Mouse (Mus musculus) liver, postnatal 0 days (tissue): ENCODE results near the gene Slco4a1.

Experiments
- CTCF ChIP-seq: sonication (generic); IDR thresholded peaks from 2 replicates; pipeline ENCODE4 v1.5.1; 2016; ENCODE audit warnings: antibody characterized with exemption, low read depth
- EP300 ChIP-seq: IDR thresholded peaks from 2 replicates; pipeline ENCODE4 v1.6.1; 2016; ENCODE audit warnings: antibody characterized with exemption, low read depth, mild to moderate bottlenecking

GRCm38 (mm10) chr2:180485306-180485705, 29.3 kb downstream of the Slco4a1 start:
- TF ChIP-seq CTCF (no peak), EP300 (no peak)
